23 mouse cellular contexts compared by ENCODE assay signal in genomic region chr3:141616718-141617117, GRCm38 (mm10).
DNase-seq lines count a peak whose midpoint lies in the region; ATAC-seq lines count a peak whose summit lies in the region.
"Had no signal": no experiment of that assay in that cellular context is flagged by ENCODE, and none has a peak within 500 bp of the region (broad histone marks: within the 10 kb centered on the region; RNA-seq: fewer than 3 reads in every experiment).

No protein-coding gene starts in this region.

- DNase-seq in cerebellum, adult 18-20 months, result peak; percentile 44 to 51
- no peak for DNase-seq in cerebellum, postnatal 4 days (ENCODE audit: low spot score in 2 of 2)
- DNase-seq in left cerebral cortex, adult 18-20 months (ENCODE audit: low spot score in 2 of 2), result peak; percentile 17 to 40
- no peak for DNase-seq in left cerebral cortex, postnatal 4 days
- peak; percentile 42 to 46 for DNase-seq in cerebellum, postnatal 25 days
- DNase-seq in heart, postnatal 4 days, result no peak
- DNase-seq: adrenal gland, postnatal 14 days; gastrocnemius, postnatal 25 days; heart, adult 18-20 months; heart, postnatal 14 days; kidney, adult 18-20 months; kidney, postnatal 4 days; lung, postnatal 4 days; retina, postnatal 1 day had no signal

- H3K4me1 ChIP-seq in forebrain, embryonic 16.5 days (replicated peaks; ENCODE audit: control insufficient read depth, insufficient read depth, low read length), result no peaks in the 10 kb centered on the region
- H3K4me1 ChIP-seq: embryonic facial prominence, embryonic 12.5 days; forebrain, embryonic 12.5 days; heart, embryonic 13.5 days; midbrain, embryonic 15.5 days; neural tube, embryonic 12.5 days had no signal

- no peak overlapping the region for H3K27ac ChIP-seq in forebrain, embryonic 16.5 days (ENCODE audit: low read length)
- H3K27ac ChIP-seq: embryonic facial prominence, embryonic 12.5 days; forebrain, embryonic 12.5 days; heart, embryonic 13.5 days; hindbrain, embryonic 13.5 days; midbrain, embryonic 15.5 days; neural tube, embryonic 12.5 days had no signal

- no peak overlapping the region for H3K4me2 ChIP-seq in forebrain, embryonic 16.5 days (ENCODE audit: low read length)
- H3K4me2 ChIP-seq: embryonic facial prominence, embryonic 12.5 days; forebrain, embryonic 12.5 days; heart, embryonic 13.5 days; hindbrain, embryonic 13.5 days; midbrain, embryonic 15.5 days; neural tube, embryonic 12.5 days had no signal

- H3K27me3 ChIP-seq in forebrain, embryonic 16.5 days (replicated peaks; ENCODE audit: control insufficient read depth, insufficient read depth, low read length), result no peaks in the 10 kb centered on the region
- H3K27me3 ChIP-seq: embryonic facial prominence, embryonic 12.5 days; forebrain, embryonic 12.5 days; heart, embryonic 13.5 days; hindbrain, embryonic 13.5 days; midbrain, embryonic 15.5 days; neural tube, embryonic 12.5 days had no signal

- no peak overlapping the region for H3K4me3 ChIP-seq in forebrain, embryonic 16.5 days (replicated peaks; ENCODE audit: low read length)
- H3K4me3 ChIP-seq: embryonic facial prominence, embryonic 12.5 days; forebrain, embryonic 12.5 days; heart, embryonic 13.5 days; hindbrain, embryonic 13.5 days; midbrain, embryonic 15.5 days; neural tube, embryonic 12.5 days had no signal

- H3K9ac ChIP-seq in forebrain, embryonic 16.5 days (replicated peaks; ENCODE audit: low read depth, low read length), result no peak overlapping the region
- H3K9ac ChIP-seq: embryonic facial prominence, embryonic 12.5 days; forebrain, embryonic 12.5 days; heart, embryonic 13.5 days; hindbrain, embryonic 13.5 days; midbrain, embryonic 15.5 days; neural tube, embryonic 12.5 days had no signal

- H3K36me3 ChIP-seq in forebrain, embryonic 16.5 days (ENCODE audit: control insufficient read depth, insufficient read depth), result no peaks in the 10 kb centered on the region
- H3K36me3 ChIP-seq: embryonic facial prominence, embryonic 12.5 days; forebrain, embryonic 12.5 days; heart, embryonic 13.5 days; hindbrain, embryonic 13.5 days; midbrain, embryonic 15.5 days; neural tube, embryonic 12.5 days had no signal

- H3K9me3 ChIP-seq in forebrain, embryonic 16.5 days (ENCODE audit: control insufficient read depth, low read length), result no peaks in the 10 kb centered on the region
- H3K9me3 ChIP-seq: embryonic facial prominence, embryonic 12.5 days; forebrain, embryonic 12.5 days; heart, embryonic 13.5 days; hindbrain, embryonic 13.5 days; midbrain, embryonic 15.5 days; neural tube, embryonic 12.5 days had no signal

- intact Hi-C loops in left cerebral cortex, postnatal 4 days (cut with DNase I), result no loop called here

- WGBS in forebrain, embryonic 16.5 days, result 61% methylated on average over 1 of the region's 1 CpGs

- ATAC-seq in forebrain, embryonic 16.5 days, result no peak
- ATAC-seq: CD4-positive, CD25-positive, alpha-beta regulatory T cell, adult 4 months; inflammation-experienced regulatory T-cells, adult 6 months; midbrain, embryonic 15.5 days had no signal

Comparison
In these comparisons a context has a peak if more than half of its experiments do, and no peak if none do; other contexts are left out.
1. DNase-seq: peak in cerebellum, adult 18-20 months (2 of 2), left cerebral cortex, adult 18-20 months (2 of 2) and cerebellum, postnatal 25 days (2 of 2); none in cerebellum, postnatal 4 days (0 of 2), left cerebral cortex, postnatal 4 days (single experiment) and heart, postnatal 4 days (single experiment).